ENCODE assay signal across 8 mouse cellular contexts in the genomic region with DNA sequence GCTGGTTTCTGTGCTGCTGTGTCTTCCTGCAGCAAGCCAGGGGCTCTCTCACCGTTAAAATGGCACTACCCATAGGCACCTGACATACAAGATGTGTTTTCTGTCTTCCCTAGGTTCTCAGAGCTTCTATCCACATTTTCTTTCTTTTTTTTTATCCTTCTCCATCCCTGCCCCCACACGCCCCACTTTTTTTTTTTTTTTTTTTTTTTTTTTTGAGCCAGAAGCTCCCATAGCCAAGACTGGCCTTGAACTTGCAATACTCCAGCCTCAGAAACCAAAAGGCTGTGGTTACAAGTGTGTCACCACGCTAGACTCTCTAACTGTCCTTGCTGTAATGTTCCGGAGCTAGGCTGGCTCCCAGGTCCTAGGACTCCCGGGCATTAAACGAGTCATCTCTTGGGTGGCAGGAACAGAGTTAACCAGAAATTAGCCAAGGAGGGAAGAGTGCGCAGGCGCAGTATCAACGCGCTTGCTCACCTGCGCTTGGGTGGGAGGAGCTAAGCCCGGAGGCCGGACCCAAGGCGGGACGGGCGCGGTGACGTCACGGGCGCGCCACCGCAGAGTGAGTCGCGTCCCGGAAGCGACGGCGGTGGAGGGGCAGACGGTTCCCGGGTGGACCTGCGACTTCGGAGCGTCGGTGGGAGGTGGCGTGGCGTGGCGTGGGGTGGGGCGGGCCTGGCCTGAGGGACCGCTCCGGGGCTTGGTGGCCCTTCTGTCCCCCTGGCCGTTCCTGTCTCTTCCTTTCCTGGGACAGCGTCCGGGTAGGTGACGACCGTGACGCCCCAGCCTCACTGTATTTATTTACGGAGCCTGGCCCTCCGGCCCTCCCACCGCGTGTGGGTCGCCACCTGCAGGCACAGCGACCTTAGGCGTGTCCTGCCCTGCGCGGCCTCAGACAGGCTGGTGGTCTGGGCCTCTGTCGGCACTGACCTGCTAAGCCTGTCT. TPM values are rescaled to one million over a fixed set of nuclear protein-coding genes. Genes with fewer than 3 reads are reported as not detected.
DNase-seq lines count a peak whose midpoint lies in the region; ATAC-seq lines count a peak whose summit lies in the region.

No protein-coding gene starts in this region.

- peaks cover 15% of the 10 kb centered on the region for H3K4me1 ChIP-seq in hindbrain, embryonic 12.5 days

- peak; percentile 95 for DNase-seq in Muller cell, postnatal 12 days (ENCODE audit: inconsistent ontology term)
- DNase-seq in cerebellum, adult 9-11 months, result peak; percentile 97
- DNase-seq in frontal cortex, adult 2 months (ENCODE audit: extremely low spot score in 1 of 2, low spot score in 1 of 2), result peak; percentile 90 to 95
- peak; percentile 86 to 94 for DNase-seq in layer of hippocampus, postnatal 14 days (ENCODE audit: low spot score in 2 of 2)
- peak; percentile 93 for DNase-seq in lung, postnatal 14 days
- DNase-seq in retina, adult 2 months (ENCODE audit: low read depth, low spot score), result peak; percentile 87
- DNase-seq in thymus, postnatal 36 days, result peak; percentile 94 to 96

- peak overlapping the region; percentile 92 for H3K9ac ChIP-seq in hindbrain, embryonic 12.5 days

- H3K27me3 ChIP-seq in hindbrain, embryonic 12.5 days, result peaks cover 22% of the 10 kb centered on the region

- H3K4me2 ChIP-seq in hindbrain, embryonic 12.5 days (replicated peaks), result peak overlapping the region; percentile 92

- peak; percentile 88 for ATAC-seq in hindbrain, embryonic 12.5 days (ENCODE audit: low FRiP score)

- peak overlapping the region; percentile 95 for H3K4me3 ChIP-seq in hindbrain, embryonic 12.5 days

- no peaks in the 10 kb centered on the region for H3K9me3 ChIP-seq in hindbrain, embryonic 12.5 days (replicated peaks)

- H3K27ac ChIP-seq in hindbrain, embryonic 12.5 days, result 0 out of 2 replicates have a peak overlapping the region, but pooled peaks have one; percentile 30

- WGBS in hindbrain, embryonic 12.5 days, result 3% methylated on average over 50 of the region's 56 CpGs

- no peaks in the 10 kb centered on the region for H3K36me3 ChIP-seq in hindbrain, embryonic 12.5 days

RNA-seq across cellular contexts. Expression of gene Zfyve27, which starts 6.5 kb away (rescaled TPM):
- polyA plus RNA-seq in frontal cortex, adult 2 months (2012; rRNA removed), result 99.8 and 113 TPM in 2 replicates
- polyA plus RNA-seq in hindbrain, embryonic 12.5 days (2016; fragmentation: Nextera tagmentation; extraction: Ambion mirVana), result 53.6 and 55.2 TPM in 2 replicates
- total RNA-seq in layer of hippocampus, postnatal 14 days (2021), result 10 to 100 TPM; 95.0 to 99.2 TPM

RNA-seq across cellular contexts. Expression of gene Marveld1, which starts 23.1 kb away (rescaled TPM):
- 14.4 and 17.2 TPM in 2 replicates for polyA plus RNA-seq in frontal cortex, adult 2 months (2012; rRNA removed)
- polyA plus RNA-seq in hindbrain, embryonic 12.5 days (2016; fragmentation: Nextera tagmentation; extraction: Ambion mirVana), result 9.7 and 11.6 TPM in 2 replicates
- 1 to 10 TPM; 9.2 TPM for total RNA-seq in layer of hippocampus, postnatal 14 days (2021)

RNA-seq across cellular contexts. Expression of gene Sfrp5, which starts 31.8 kb away (rescaled TPM):
- polyA plus RNA-seq in frontal cortex, adult 2 months (2012; rRNA removed), result 3.6 and 5.9 TPM in 2 replicates
- polyA plus RNA-seq in hindbrain, embryonic 12.5 days (2016; fragmentation: Nextera tagmentation; extraction: Ambion mirVana), result 1.5 and 1.9 TPM in 2 replicates
- total RNA-seq in layer of hippocampus, postnatal 14 days (2021), result 1 to 10 TPM in 1 of 2 experiments, under 1 TPM in 1; 0.26 to 1.7 TPM

RNA-seq across cellular contexts. Expression of gene Avpi1, which starts 41.4 kb away (rescaled TPM):
- polyA plus RNA-seq in frontal cortex, adult 2 months (2012; rRNA removed), result 31.3 and 38.3 TPM in 2 replicates
- polyA plus RNA-seq in hindbrain, embryonic 12.5 days (2016; fragmentation: Nextera tagmentation; extraction: Ambion mirVana), result 11.8 and 13.5 TPM in 2 replicates
- total RNA-seq in layer of hippocampus, postnatal 14 days (2021), result 10 to 100 TPM; 18.6 to 19.2 TPM

Comparison
In these comparisons a context has a peak if more than half of its experiments do, and no peak if none do; other contexts are left out.
1. Peak in every context shown above with its lines: DNase-seq, ATAC-seq, H3K4me3 ChIP-seq and H3K27ac ChIP-seq.